Mouse (Mus musculus) CH12.LX (cell line): ENCODE data around the gene Psma3. TPM values are rescaled to one million over a fixed set of nuclear protein-coding genes. Genes with fewer than 3 reads are reported as not detected.

ENCODE experiments used
- DNase-seq: peaks from one replicate; pipeline ENCODE4 v3.0.0-alpha.2; 2013; ENCODE audit errors: extremely low read depth
- H3K27ac ChIP-seq: 2 replicates; pipeline ENCODE4 v1.5.1; 2012; ENCODE audit warnings: low read depth, mild to moderate bottlenecking, control low read depth, moderate library complexity; ENCODE audit not compliant: insufficient read depth
- H3K27me3 ChIP-seq: replicated peaks from 2 replicates; pipeline ENCODE3; 2012; ENCODE audit warnings: inconsistent platforms
- H3K36me3 ChIP-seq, 2 experiments: replicated peaks in 1 of 2; 2 replicates each; pipeline versions ENCODE3 to v1.6.1; 2012; ENCODE audit warnings: inconsistent platforms in 1 of 2, low read length in 1 of 2, mild to moderate bottlenecking in 1 of 2, mixed read lengths in 1 of 2, moderate library complexity in 1 of 2; ENCODE audit not compliant: control insufficient read depth in 1 of 2, insufficient read depth in 1 of 2
- H3K4me1 ChIP-seq, 2 experiments: 2 replicates each; pipeline ENCODE4 v1.6.1; 2012; ENCODE audit warnings: inconsistent platforms in 1 of 2, moderate library complexity in 1 of 2; ENCODE audit not compliant: insufficient read depth in 2 of 2, control insufficient read depth in 1 of 2
- H3K4me2 ChIP-seq: 2 replicates; pipeline ENCODE4 v1.6.1; 2012; ENCODE audit warnings: low read depth, mild to moderate bottlenecking, control low read depth; ENCODE audit not compliant: poor library complexity, insufficient read depth, severe bottlenecking
- H3K4me3 ChIP-seq, 3 experiments: fragments of 150-350 bp in 1 of 3; sonication (generic) in 1 of 3; replicated peaks in 1 of 3; 2 replicates each; pipeline versions ENCODE3 to v1.5.1; 2011 to 2012; ENCODE audit warnings: low read depth in 2 of 3, low read length in 2 of 3, mild to moderate bottlenecking in 2 of 3, moderate library complexity in 2 of 3, control low read depth in 1 of 3, improper control_type of control experiment in 1 of 3, inconsistent platforms in 1 of 3, mixed read lengths in 1 of 3; ENCODE audit not compliant: poor library complexity in 1 of 3
- H3K79me2 ChIP-seq: replicated peaks from 2 replicates; pipeline ENCODE4 v1.6.1; 2012; ENCODE audit warnings: mild to moderate bottlenecking, moderate library complexity; ENCODE audit not compliant: control insufficient read depth, poor library complexity, insufficient read depth, severe bottlenecking; ENCODE audit errors: extremely low read depth
- H3K9ac ChIP-seq: 2 replicates; pipeline ENCODE4 v1.6.1; 2012; ENCODE audit warnings: low read depth, mild to moderate bottlenecking, control low read depth, moderate library complexity; ENCODE audit not compliant: insufficient read depth
- H3K9me3 ChIP-seq: replicated peaks from 2 replicates; pipeline ENCODE3; 2012; ENCODE audit warnings: low read length, inconsistent platforms, mixed read lengths
- BHLHE40 ChIP-seq: IDR thresholded peaks from 2 replicates; pipeline ENCODE4 v1.6.1; 2011; ENCODE audit warnings: mild to moderate bottlenecking, low read depth, low read length, improper control_type of control experiment
- E2F4 ChIP-seq: IDR thresholded peaks from 2 replicates; pipeline ENCODE4 v1.6.1; 2011; ENCODE audit warnings: low read depth, low read length, improper control_type of control experiment; ENCODE audit not compliant: insufficient replicate concordance
- JUN ChIP-seq: IDR thresholded peaks from 2 replicates; pipeline ENCODE4 v1.6.1; 2011; ENCODE audit warnings: low read depth, mild to moderate bottlenecking, low read length, improper control_type of control experiment, moderate library complexity; ENCODE audit not compliant: insufficient read depth
- TCF12 ChIP-seq: IDR thresholded peaks from 2 replicates; pipeline ENCODE4 v1.6.1; 2014; ENCODE audit warnings: low read depth, mild to moderate bottlenecking, inconsistent platforms, low read length, improper control_type of control experiment
- USF2 ChIP-seq: conservative IDR thresholded peaks from 2 replicates; pipeline ENCODE4 v1.6.1; 2011; ENCODE audit warnings: low read depth, low read length, improper control_type of control experiment
- dilution Hi-C: fragments of 300-500 bp; cut with MboI; formaldehyde crosslinking; loops from 2 replicates; pipeline ENCODE4 v1.14.3; 2020; ENCODE audit warnings: low sequenced_read_pairs; ENCODE audit not compliant: extremely low pct_unique_long_range_greater_than_20kb, extremely low pct_ligation_motif_present
- in situ Hi-C: fragments of 300-500 bp; cut with MboI; formaldehyde crosslinking; loops from 3 replicates; pipeline ENCODE4 v1.14.3; 2019; ENCODE audit warnings: low sequenced_read_pairs, low pct_ligation_motif_present, low pct_unique_long_range_greater_than_20kb, mixed read lengths
- polyA plus RNA-seq: library from polyadenylated mRNA; unstranded; fragments of >175 nt; gene quantifications from 2 replicates; pipeline ENCODE4 v1.2.1, GENCODE M21; 2012; ENCODE audit warnings: low read depth; ENCODE audit not compliant: insufficient read length
- total RNA-seq, 2 experiments: library from RNA; depleted of rRNA; stranded (reverse); fragments of 300-350 nt in 1 of 2; fragments of >200 nt in 1 of 2; gene quantifications; 2 replicates each; pipeline ENCODE4 v1.2.3; 2012 to 2014

The Psma3 gene
- total and polyA plus RNA-seq, 3 experiments: 271 to 538 (median 355) TPM

- Histone ChIP-seq H3K4me3 (no peak overlapping the region), H3K27me3 (no peaks in the 10 kb centered on the region), H3K9ac (no peak overlapping the region), H3K27ac (no peak overlapping the region), H3K36me3 (peaks cover 27 to 67% of the 10 kb centered on the region in 2 experiments), H3K79me2 (no peaks in the 10 kb centered on the region), H3K4me1 (peaks cover 4 to 27% of the 10 kb centered on the region in 2 experiments), H3K4me2 (no peak overlapping the region), H3K9me3 (no peaks in the 10 kb centered on the region)
- dilution Hi-C loops (no loop called here), in situ Hi-C loops (loop anchor here (10.0 kb wide), 1 partner anchor 69 kb away; the partner anchor contains the start of gene Psma3)
- TF ChIP-seq E2F4 (no peak), TCF12 (no peak), BHLHE40 (peak; percentile 42; the same call in 1 of the 2 replicates), USF2 (no peak), JUN (no peak)
- DNase-seq: no peak
Observed at GRCm38 (mm10) chr12:71043571-71043970, 69.2 kb downstream of the Psma3 start.

- Histone ChIP-seq H3K36me3 (peaks cover 22 to 58% of the 10 kb centered on the region in 2 experiments), H3K4me1 (peaks cover 4 to 26% of the 10 kb centered on the region in 2 experiments), H3K79me2 (no peaks in the 10 kb centered on the region), H3K4me3 (no peak overlapping the region), H3K9me3 (no peaks in the 10 kb centered on the region)
- no peak for DNase-seq
- in situ Hi-C loops: loop anchor here (10.0 kb wide), 1 partner anchor 70 kb away; the partner anchor contains the start of gene Psma3
- no peak for TF ChIP-seq JUN
- TF ChIP-seq, all 38 proteins: peak for 0
- dilution Hi-C loops: no loop called here
- H3K4me2 ChIP-seq: no peak overlapping the region
- no peak overlapping the region for H3K27ac ChIP-seq
- H3K9ac ChIP-seq: no peak overlapping the region
- H3K27me3 ChIP-seq: no peaks in the 10 kb centered on the region
Observed at GRCm38 (mm10) chr12:71044488-71044887, 70.1 kb downstream of the Psma3 start.

Other genes starting within 250 kb of the Psma3 start
- 2.5 and 2.7 TPM in 2 replicates for gene Frmd6, start 149.1 kb upstream of the Psma3 start, total RNA-seq (2012; rRNA removed)
- gene Frmd6, start 149.1 kb upstream of the Psma3 start, total RNA-seq (2014; rRNA removed): 3.1 and 3.5 TPM in 2 replicates
- gene Frmd6, start 149.1 kb upstream of the Psma3 start, polyA plus RNA-seq: 4.5 and 4.7 TPM in 2 replicates
- gene Actr10, start 36.8 kb upstream of the Psma3 start, total RNA-seq (2012; rRNA removed): 60.2 and 66.0 TPM in 2 replicates
- 133 and 135 TPM in 2 replicates for gene Actr10, start 36.8 kb upstream of the Psma3 start, total RNA-seq (2014; rRNA removed)
- gene Actr10, start 36.8 kb upstream of the Psma3 start, polyA plus RNA-seq: 154 and 168 TPM in 2 replicates
- gene Arid4a, start 41.4 kb downstream of the Psma3 start, total RNA-seq (2012; rRNA removed): 9.7 and 10.7 TPM in 2 replicates
- 8.0 and 8.8 TPM in 2 replicates for gene Arid4a, start 41.4 kb downstream of the Psma3 start, total RNA-seq (2014; rRNA removed)
- 20.8 and 22.4 TPM in 2 replicates for gene Arid4a, start 41.4 kb downstream of the Psma3 start, polyA plus RNA-seq
- gene Tomm20l, start 136.8 kb downstream of the Psma3 start, total RNA-seq (2012; rRNA removed): not detected in 2 replicates
- not detected in 2 replicates for gene Tomm20l, start 136.8 kb downstream of the Psma3 start, total RNA-seq (2014; rRNA removed)
- gene Tomm20l, start 136.8 kb downstream of the Psma3 start, polyA plus RNA-seq: not detected in 2 replicates
- 77.3 and 110 TPM in 2 replicates for gene Timm9, start 162.1 kb downstream of the Psma3 start, total RNA-seq (2012; rRNA removed)
- 127 and 141 TPM in 2 replicates for gene Timm9, start 162.1 kb downstream of the Psma3 start, total RNA-seq (2014; rRNA removed)
- gene Timm9, start 162.1 kb downstream of the Psma3 start, polyA plus RNA-seq: 82.8 and 83.0 TPM in 2 replicates
- gene 2700049A03Rik, start 162.2 kb downstream of the Psma3 start, total RNA-seq (2012; rRNA removed): 7.7 TPM in 2 replicates
- 10.0 and 10.6 TPM in 2 replicates for gene 2700049A03Rik, start 162.2 kb downstream of the Psma3 start, total RNA-seq (2014; rRNA removed)
- 7.5 and 9.4 TPM in 2 replicates for gene 2700049A03Rik, start 162.2 kb downstream of the Psma3 start, polyA plus RNA-seq